Mouse (Mus musculus): ENCODE data around the gene Dusp28. TPM values are rescaled to one million over a fixed set of nuclear protein-coding genes. Genes with fewer than 3 reads are reported as not detected.
A peak's percentile ranks its signal among the peaks of the same experiment; 100 is the strongest.

Gene Dusp28
- polyA plus RNA-seq, 1 experiment from 2014 or later, result 11.9 TPM

DNA sequence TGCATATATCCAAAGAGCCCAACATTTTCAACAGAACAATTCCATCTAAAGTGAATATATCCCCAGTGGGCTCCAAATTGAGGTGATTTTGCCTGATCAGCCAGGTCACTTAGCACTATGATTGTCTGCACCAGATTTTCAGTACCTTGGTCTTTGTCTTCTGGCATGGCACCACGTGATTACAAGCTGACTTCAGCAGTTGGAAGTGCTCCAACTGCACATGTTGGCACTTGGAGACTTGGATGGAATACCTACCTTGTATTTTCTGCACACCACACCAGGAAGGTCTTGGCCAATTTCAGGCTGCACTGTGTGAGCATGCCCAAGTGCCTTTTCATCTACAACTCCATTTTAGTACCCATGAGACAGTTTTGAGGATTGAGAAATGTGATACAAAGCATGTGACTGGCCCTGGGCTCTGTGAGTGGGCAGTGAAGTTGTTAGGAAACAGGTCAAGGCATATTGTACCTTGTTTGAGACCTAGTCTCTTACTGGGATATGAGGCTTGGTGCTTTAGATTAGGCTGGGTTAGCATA is 23.5 kb downstream of the Dusp28 start:
- Histone ChIP-seq H3K36me3 (no peaks in the 10 kb centered on the region), H3K4me1 (peaks cover 7% of the 10 kb centered on the region), H3K27ac (no peak overlapping the region), H3K4me2 (replicated peaks) (no peak overlapping the region), H3K4me3 (no peak overlapping the region), H3K27me3 (no peaks in the 10 kb centered on the region), H3K9ac (no peak overlapping the region), H3K9me3 (no peaks in the 10 kb centered on the region)
- ATAC-seq (ENCODE audit: low FRiP score, low read depth), result no peak
- 24% methylated on average over 1 of the region's 1 CpGs for WGBS

DNA sequence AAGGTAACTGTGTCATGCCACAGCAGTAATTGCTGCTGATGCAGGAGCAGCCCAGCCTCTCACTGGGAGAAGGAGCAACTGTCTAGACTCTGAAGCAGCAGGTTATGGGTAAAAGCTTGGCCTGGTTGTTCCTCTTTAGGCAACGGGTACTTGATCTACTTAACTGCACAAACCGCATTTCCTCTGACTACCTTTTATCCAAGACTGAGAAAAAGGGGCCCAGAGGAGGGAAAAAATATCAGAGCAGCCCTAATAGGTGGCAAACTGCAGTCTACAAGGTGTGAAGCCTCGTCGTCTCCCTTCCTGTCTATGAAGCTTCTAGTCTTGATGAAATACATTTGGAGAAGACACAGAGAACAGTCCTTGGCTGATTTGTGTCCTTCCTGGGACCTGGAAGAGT is 26.8 kb downstream of the Dusp28 start:
- Histone ChIP-seq H3K9ac (peak overlapping the region; percentile 85), H3K27me3 (no peaks in the 10 kb centered on the region), H3K36me3 (peaks cover 11% of the 10 kb centered on the region), H3K4me2 (replicated peaks) (peak overlapping the region; percentile 75), H3K9me3 (no peaks in the 10 kb centered on the region), H3K27ac (peak overlapping the region; percentile 96), H3K4me1 (peaks cover 21% of the 10 kb centered on the region), H3K4me3 (peak overlapping the region; percentile 78)
- 74% methylated on average over 4 of the region's 4 CpGs for WGBS
- no peak for ATAC-seq (ENCODE audit: low FRiP score, low read depth)

DNA sequence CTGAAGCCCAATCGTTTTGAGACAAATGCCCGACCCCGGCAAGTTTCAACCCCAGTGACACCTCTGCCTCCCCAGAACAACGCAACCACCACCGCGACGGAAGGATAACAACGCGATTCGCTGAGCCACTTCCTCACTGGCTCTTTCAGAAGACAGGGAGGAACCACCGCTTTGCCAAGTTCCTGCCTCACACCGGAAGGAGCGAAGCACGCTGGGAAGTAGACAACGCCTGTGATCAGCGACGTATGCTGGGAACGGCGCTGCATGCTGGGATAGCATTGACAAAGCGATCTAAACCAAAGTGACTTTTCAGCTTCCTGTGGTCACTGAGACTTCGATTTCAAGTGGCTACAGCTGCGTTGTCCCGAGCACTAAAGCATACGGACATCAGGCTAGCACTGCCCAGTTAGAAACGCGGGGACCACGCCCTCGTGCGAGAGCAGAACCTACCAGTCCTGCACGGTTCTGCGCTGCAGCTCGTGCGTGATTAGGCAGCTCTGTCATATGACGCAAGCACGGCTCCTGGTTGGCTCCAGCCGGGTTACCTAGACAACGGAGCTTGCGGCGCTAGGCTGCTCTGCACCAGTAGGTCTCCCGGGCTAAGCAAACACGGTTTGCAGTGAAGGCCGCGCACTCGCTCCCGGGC is 27.5 kb downstream of the Dusp28 start, which contains the start of gene Capn10:
Gene Capn10, plus strand, starts transcription at position 195 of the 646 bp plus-strand sequence.
- Histone ChIP-seq H3K4me1 (peaks cover 21% of the 10 kb centered on the region), H3K9ac (peak within 1 kb of the TSS; percentile 85), H3K9me3 (no peaks in the 10 kb centered on the region), H3K4me2 (replicated peaks) (peak within 1 kb of the TSS; percentile 75), H3K27ac (peak within 1 kb of the TSS; percentile 96), H3K36me3 (peaks cover 18% of the 10 kb centered on the region), H3K4me3 (peak within 1 kb of the TSS; percentile 78), H3K27me3 (no peaks in the 10 kb centered on the region)
- WGBS, result under 1% methylated on average over 45 of the region's 45 CpGs
- peak; percentile 99 for ATAC-seq (ENCODE audit: low FRiP score, low read depth)

DNA sequence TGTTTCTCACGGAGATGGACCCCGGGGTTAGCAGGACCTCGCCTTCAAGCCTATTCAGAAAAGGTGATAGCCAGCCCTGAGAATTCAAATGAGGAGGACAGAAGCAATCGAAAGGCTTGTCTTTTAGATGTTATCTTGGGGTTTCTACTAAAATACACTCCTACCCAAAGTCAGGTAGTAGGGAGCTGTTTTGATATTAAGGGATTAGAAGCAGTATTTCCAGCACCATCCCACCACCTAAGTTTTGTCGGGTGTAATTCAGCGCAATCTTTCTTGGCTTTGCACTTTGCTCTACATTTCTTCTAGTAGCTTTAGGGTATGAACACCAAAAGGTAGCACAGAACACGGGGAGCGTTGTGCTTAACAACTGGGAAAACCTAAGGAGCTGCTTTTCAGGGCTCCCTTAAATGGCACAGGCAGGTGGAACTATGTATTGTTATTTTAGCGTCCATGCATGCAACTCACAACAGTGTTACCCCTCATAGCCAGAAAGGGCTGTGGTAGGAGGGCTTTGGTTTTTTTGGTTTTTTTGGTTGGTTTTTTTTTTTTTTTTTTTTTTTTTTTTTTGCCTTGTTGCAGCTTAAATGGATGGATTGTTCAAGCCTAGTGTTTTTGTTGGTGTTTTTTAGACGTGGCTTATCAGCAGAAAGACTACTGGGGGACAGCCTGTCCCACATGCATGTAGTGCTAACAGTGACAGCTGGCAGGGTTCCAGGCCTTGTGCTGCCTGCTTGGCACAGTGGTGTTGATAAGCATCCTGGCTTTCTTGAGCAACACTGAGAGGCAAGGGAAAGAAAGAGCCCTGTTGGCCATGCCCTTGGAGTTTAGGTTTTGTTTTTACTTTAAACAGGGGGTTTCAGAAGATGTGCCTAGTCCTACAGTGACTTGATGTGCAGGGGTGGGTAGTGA is 28.5 kb downstream of the Dusp28 start:
- WGBS, result 21% methylated on average over 10 of the region's 10 CpGs
- Histone ChIP-seq H3K4me3 (peak overlapping the region; percentile 78), H3K36me3 (peaks cover 28% of the 10 kb centered on the region), H3K4me2 (replicated peaks) (peak overlapping the region; percentile 75), H3K27me3 (no peaks in the 10 kb centered on the region), H3K4me1 (peaks cover 21% of the 10 kb centered on the region), H3K9ac (peak overlapping the region; percentile 85), H3K27ac (peak overlapping the region; percentile 96), H3K9me3 (no peaks in the 10 kb centered on the region)
- ATAC-seq (ENCODE audit: low FRiP score, low read depth), result no peak

DNA sequence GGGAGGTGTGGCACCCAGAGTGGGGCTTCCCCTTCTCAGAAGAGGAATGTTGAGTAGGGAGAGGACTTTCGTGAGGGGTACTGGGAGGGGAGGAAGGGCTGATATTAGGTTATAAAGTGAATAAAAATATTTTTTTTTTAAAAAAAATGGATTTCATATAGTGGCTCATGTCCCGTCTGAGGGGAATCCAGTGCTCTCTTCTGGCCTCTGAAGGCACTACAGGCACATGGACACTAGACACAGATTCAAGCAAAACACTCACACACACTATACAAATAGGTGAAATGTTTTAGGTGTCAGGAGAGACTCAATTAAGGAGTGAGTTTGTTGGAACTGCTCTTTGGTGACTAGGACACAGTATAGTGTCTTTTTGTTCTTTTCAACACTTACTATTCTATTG is 29.2 kb downstream of the Dusp28 start:
- 70% methylated on average over 2 of the region's 2 CpGs for WGBS
- peaks cover 21% of the 10 kb centered on the region for H3K4me1 ChIP-seq
- H3K9me3 ChIP-seq, result no peaks in the 10 kb centered on the region
- ATAC-seq (ENCODE audit: low FRiP score, low read depth), result no peak
- no peak overlapping the region for H3K27ac ChIP-seq
- H3K36me3 ChIP-seq, result peaks cover 32% of the 10 kb centered on the region
- H3K4me2 ChIP-seq (replicated peaks), result peak overlapping the region; percentile 75
- peak overlapping the region; percentile 85 for H3K9ac ChIP-seq
- peak overlapping the region; percentile 78 for H3K4me3 ChIP-seq
- no peaks in the 10 kb centered on the region for H3K27me3 ChIP-seq

DNA sequence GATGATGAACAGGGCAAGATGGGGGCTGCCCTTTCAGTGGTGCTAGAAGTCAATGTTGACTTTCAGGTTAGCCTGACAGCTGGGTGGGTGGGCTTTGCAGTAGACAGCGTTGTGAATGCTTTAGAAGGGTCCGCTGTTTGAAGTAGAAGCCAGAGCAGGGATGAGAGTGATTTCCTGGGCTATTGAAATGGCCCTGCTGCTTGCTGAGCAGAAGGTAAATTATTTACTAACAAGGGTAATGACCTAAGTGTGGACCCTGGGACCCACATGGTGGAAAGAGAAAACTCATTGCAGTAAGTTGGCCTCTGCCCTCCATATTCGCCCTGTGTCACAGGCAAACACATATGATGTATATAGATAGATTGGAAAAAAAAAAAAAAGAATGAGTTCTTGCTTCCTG is 29.7 kb downstream of the Dusp28 start:
- Histone ChIP-seq H3K4me2 (replicated peaks) (peak overlapping the region; percentile 75), H3K4me1 (peaks cover 21% of the 10 kb centered on the region), H3K36me3 (peaks cover 34% of the 10 kb centered on the region), H3K27me3 (no peaks in the 10 kb centered on the region), H3K4me3 (no peak overlapping the region), H3K27ac (no peak overlapping the region), H3K9me3 (no peaks in the 10 kb centered on the region), H3K9ac (no peak overlapping the region)
- no peak for ATAC-seq (ENCODE audit: low FRiP score, low read depth)
- WGBS, result 91% methylated on average over 3 of the region's 3 CpGs

DNA sequence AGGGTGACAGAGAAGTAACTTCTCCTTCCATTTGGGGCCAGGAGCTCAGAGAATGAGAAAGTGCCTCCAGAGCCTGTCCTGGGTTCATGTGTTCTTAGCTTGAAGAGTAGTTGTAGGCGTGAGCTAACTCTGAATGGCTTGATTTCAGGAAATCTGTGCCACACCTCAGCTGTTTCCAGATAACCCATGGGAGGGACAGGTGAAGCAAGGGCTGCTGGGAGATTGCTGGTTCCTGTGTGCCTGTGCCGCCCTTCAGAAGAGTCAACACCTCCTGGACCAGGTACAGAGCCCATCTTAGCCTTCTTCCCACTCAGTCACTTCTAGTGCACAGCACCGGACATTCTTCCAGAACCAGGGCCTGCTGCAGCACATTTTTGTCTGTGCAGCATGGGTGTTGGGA is 31.0 kb downstream of the Dusp28 start:
- no peak overlapping the region for H3K4me3 ChIP-seq
- ATAC-seq (ENCODE audit: low FRiP score, low read depth), result no peak
- H3K4me2 ChIP-seq (replicated peaks), result no peak overlapping the region
- 89% methylated on average over 3 of the region's 3 CpGs for WGBS
- peaks cover 21% of the 10 kb centered on the region for H3K4me1 ChIP-seq
- no peak overlapping the region for H3K27ac ChIP-seq
- H3K9ac ChIP-seq, result no peak overlapping the region
- no peaks in the 10 kb centered on the region for H3K27me3 ChIP-seq
- peaks cover 47% of the 10 kb centered on the region for H3K36me3 ChIP-seq
- no peaks in the 10 kb centered on the region for H3K9me3 ChIP-seq

DNA sequence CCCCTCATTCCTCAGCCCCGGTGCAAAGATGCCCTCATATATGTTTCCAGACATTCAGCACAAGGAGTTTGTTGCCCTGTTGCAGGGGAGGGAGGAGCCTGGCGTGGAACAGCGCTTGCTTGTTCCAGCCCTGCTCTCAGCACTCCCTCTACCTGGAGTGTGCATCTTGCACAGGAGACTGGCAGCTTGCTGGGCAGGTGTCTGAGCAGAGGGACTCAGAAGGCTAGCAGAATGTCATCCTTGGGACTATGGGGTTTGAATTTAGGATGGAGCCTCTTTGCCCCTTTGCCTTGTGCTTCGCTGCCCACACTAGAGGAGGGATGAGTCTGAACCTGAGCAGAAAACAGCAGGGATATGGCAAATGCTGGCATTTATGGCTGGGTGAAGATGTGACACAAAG is 33.0 kb downstream of the Dusp28 start:
- no peak overlapping the region for H3K27ac ChIP-seq
- ATAC-seq (ENCODE audit: low FRiP score, low read depth), result no peak
- H3K4me2 ChIP-seq (replicated peaks), result no peak overlapping the region
- H3K4me1 ChIP-seq, result peaks cover 16% of the 10 kb centered on the region
- peaks cover 67% of the 10 kb centered on the region for H3K36me3 ChIP-seq
- no peak overlapping the region for H3K9ac ChIP-seq
- 88% methylated on average over 4 of the region's 4 CpGs for WGBS
- H3K27me3 ChIP-seq, result no peaks in the 10 kb centered on the region
- no peak overlapping the region for H3K4me3 ChIP-seq
- no peaks in the 10 kb centered on the region for H3K9me3 ChIP-seq

DNA sequence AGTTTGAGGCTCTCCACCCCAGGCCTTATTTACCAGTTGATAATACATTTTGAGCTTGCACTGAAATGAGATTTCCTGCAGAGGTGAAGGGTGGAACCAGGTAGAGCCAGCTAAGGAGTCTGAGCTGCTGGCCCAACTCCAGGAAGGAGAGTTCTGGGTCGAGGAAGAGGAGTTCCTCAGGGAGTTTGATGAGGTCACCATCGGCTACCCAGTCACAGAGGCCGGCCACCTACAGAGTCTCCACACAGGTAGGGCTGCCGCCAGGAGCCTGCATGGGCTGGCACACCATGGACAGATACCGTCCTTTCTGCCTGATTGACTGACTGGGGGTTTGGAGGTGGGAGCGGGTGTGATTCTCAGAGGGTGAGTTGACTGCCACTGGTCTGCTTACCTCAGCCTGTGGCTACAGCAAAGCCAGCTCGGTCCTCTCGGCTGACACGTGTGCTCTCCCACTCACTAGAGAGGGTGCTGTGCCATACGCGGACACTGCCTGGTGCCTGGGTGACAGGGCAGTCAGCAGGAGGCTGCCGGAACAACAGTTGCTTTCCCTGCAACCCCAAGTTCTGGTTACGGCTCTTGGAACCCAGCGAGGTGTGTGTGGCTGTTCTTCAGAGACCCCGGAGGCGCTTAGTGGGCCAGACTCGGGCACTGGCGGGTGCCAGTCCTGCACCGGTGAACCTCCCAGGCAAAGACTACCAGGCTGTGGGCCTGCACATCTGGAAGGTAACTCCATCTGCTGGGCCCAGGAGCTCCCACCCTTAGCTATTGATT is 36.6 kb downstream of the Dusp28 start:
- no peaks in the 10 kb centered on the region for H3K27me3 ChIP-seq
- H3K9me3 ChIP-seq, result no peaks in the 10 kb centered on the region
- H3K4me1 ChIP-seq, result no peaks in the 10 kb centered on the region
- ATAC-seq (ENCODE audit: low FRiP score, low read depth), result no peak
- H3K4me2 ChIP-seq (replicated peaks), result no peak overlapping the region
- WGBS, result 95% methylated on average over 19 of the region's 19 CpGs
- H3K27ac ChIP-seq, result no peak overlapping the region
- no peak overlapping the region for H3K9ac ChIP-seq
- peaks cover 93% of the 10 kb centered on the region for H3K36me3 ChIP-seq
- H3K4me3 ChIP-seq, result no peak overlapping the region

DNA sequence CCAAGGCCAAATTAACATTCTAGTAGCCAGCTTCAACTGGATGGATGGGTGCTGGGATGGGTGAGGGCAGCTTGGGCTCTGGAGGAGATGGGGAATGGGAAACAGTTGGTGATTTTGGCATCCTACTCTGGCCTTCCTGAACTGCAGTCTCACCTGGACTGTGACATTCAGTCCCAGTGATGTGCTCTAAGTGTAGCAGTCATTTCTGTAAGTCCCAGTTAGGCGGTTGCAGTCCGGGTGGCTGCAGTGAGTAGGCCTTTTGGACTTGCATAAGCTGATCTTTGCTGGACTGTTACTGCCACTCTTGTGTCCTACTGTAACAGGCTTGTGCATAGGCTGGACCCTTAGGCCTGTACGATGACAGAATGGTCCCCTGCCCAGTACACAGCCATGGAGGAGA is 41.2 kb downstream of the Dusp28 start:
- ATAC-seq (ENCODE audit: low FRiP score, low read depth), result no peak
- 94% methylated on average over 3 of the region's 3 CpGs for WGBS
- Histone ChIP-seq H3K4me1 (no peaks in the 10 kb centered on the region), H3K36me3 (peaks cover 59% of the 10 kb centered on the region), H3K27ac (no peak overlapping the region), H3K4me3 (no peak overlapping the region), H3K4me2 (replicated peaks) (no peak overlapping the region), H3K9me3 (no peaks in the 10 kb centered on the region), H3K27me3 (no peaks in the 10 kb centered on the region), H3K9ac (no peak overlapping the region)

DNA sequence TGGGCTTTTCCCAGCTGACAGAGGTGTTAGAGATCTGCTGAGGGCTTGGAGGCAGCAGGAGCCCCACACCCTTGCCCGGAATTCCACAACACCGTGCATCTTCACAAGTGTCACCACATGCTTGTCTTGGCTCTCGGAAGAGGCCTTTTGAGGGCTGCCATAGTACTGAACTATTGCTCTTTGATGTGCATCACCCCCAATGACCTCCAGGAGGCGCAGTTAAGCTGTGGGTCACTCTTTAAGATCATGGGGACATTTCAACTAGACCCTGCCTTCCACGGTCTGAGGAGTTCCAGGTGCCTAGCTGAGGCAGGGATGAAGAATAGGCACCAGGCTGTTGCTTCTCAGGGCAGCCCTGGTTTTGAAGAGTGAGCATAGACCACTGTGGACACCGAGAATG is 42.6 kb downstream of the Dusp28 start:
- Histone ChIP-seq H3K9me3 (no peaks in the 10 kb centered on the region), H3K4me3 (no peak overlapping the region), H3K27ac (no peak overlapping the region), H3K9ac (no peak overlapping the region), H3K36me3 (peaks cover 45% of the 10 kb centered on the region), H3K4me2 (replicated peaks) (no peak overlapping the region), H3K4me1 (no peaks in the 10 kb centered on the region), H3K27me3 (no peaks in the 10 kb centered on the region)
- ATAC-seq (ENCODE audit: low FRiP score, low read depth), result no peak
- 64% methylated on average over 6 of the region's 6 CpGs for WGBS

DNA sequence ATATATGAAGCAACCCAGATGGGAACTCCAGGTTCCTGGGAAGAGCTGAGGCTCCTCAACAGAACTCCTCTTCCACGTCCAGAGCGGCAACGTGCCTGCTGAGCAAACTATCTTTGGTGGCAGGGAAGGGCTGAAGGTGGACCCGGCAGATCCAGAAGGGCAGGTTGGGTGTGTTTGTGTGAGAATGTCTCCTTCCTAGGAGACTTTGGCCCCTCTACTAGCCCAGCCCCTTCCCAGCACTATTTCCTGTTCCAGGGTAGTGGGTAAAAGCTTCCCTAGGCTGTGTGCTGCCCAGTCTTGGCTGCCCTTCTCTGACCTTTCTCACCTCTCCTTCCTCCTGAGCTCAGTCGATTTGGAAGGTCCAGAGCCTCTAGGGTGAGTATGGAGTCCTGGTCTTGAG is 43.8 kb downstream of the Dusp28 start, which contains the start of gene Gpr35:
Gene Gpr35, plus strand, starts transcription at position 259 of the 400 bp plus-strand sequence.
- Histone ChIP-seq H3K36me3 (peaks cover 33% of the 10 kb centered on the region), H3K27me3 (no peaks in the 10 kb centered on the region), H3K9me3 (no peaks in the 10 kb centered on the region), H3K27ac (no peak within 1 kb of the TSS), H3K9ac (no peak within 1 kb of the TSS), H3K4me2 (replicated peaks) (no peak within 1 kb of the TSS), H3K4me3 (no peak within 1 kb of the TSS), H3K4me1 (no peaks in the 10 kb centered on the region)
- ATAC-seq (ENCODE audit: low FRiP score, low read depth), result no peak
- WGBS, result 82% methylated on average over 5 of the region's 5 CpGs

Data from limb, embryonic 13.5 days (tissue).